ENCODE assay signal across 21 mouse cellular contexts in genomic region chr14:19739416-19740146, GRCm38 (mm10). TPM values are rescaled to one million over a fixed set of nuclear protein-coding genes. Genes with fewer than 3 reads are reported as not detected.
DNase-seq lines count a peak whose midpoint lies in the region; ATAC-seq lines count a peak whose summit lies in the region.
"Had no signal": no experiment of that assay in that cellular context is flagged by ENCODE, and none has a peak within 500 bp of the region (broad histone marks: within the 10 kb centered on the region; RNA-seq: fewer than 3 reads in every experiment).

No protein-coding gene starts in this region.

- H3K36me3 ChIP-seq in forebrain, embryonic 13.5 days (ENCODE audit: poor library complexity, severe bottlenecking), result no peaks in the 10 kb centered on the region
- no peaks in the 10 kb centered on the region for H3K36me3 ChIP-seq in forebrain, embryonic 10.5 days (replicated peaks)
- H3K36me3 ChIP-seq: embryonic facial prominence, embryonic 10.5 days; hindbrain, embryonic 15.5 days; limb, embryonic 13.5 days; liver, embryonic 12.5 days; lung, embryonic 15.5 days had no signal

- 36% methylated on average over 9 of the region's 9 CpGs for WGBS in forebrain, embryonic 13.5 days
- WGBS in forebrain, embryonic 10.5 days, result 54% methylated on average over 9 of the region's 9 CpGs

- no peak overlapping the region for H3K27ac ChIP-seq in forebrain, embryonic 13.5 days
- no peak overlapping the region for H3K27ac ChIP-seq in forebrain, embryonic 10.5 days
- H3K27ac ChIP-seq: embryonic facial prominence, embryonic 10.5 days; hindbrain, embryonic 15.5 days; limb, embryonic 13.5 days; liver, embryonic 12.5 days had no signal

- H3K9ac ChIP-seq in forebrain, embryonic 13.5 days, result no peak overlapping the region
- H3K9ac ChIP-seq: hindbrain, embryonic 15.5 days; limb, embryonic 13.5 days; liver, embryonic 12.5 days; lung, embryonic 15.5 days had no signal

- H3K4me3 ChIP-seq in forebrain, embryonic 13.5 days, result no peak overlapping the region
- no peak overlapping the region for H3K4me3 ChIP-seq in forebrain, embryonic 10.5 days
- H3K4me3 ChIP-seq: embryonic facial prominence, embryonic 10.5 days; hindbrain, embryonic 15.5 days; limb, embryonic 13.5 days; liver, embryonic 12.5 days; lung, embryonic 15.5 days had no signal

- no peaks in the 10 kb centered on the region for H3K9me3 ChIP-seq in forebrain, embryonic 13.5 days (replicated peaks)
- no peaks in the 10 kb centered on the region for H3K9me3 ChIP-seq in forebrain, embryonic 10.5 days
- H3K9me3 ChIP-seq: embryonic facial prominence, embryonic 10.5 days; hindbrain, embryonic 15.5 days; limb, embryonic 13.5 days; liver, embryonic 12.5 days; lung, embryonic 15.5 days had no signal

- intact Hi-C loops in left cerebral cortex, postnatal 36 days (cut with DNase I), result no loop called here

- ATAC-seq in forebrain, embryonic 13.5 days, result peak; percentile 44; the same call in 1 of the 2 replicates
- ATAC-seq: liver, embryonic 12.5 days had no signal

- H3K27me3 ChIP-seq in forebrain, embryonic 13.5 days, result no peaks in the 10 kb centered on the region
- H3K27me3 ChIP-seq in forebrain, embryonic 10.5 days (ENCODE audit: poor library complexity, severe bottlenecking), result no peaks in the 10 kb centered on the region
- H3K27me3 ChIP-seq: hindbrain, embryonic 15.5 days; limb, embryonic 13.5 days; liver, embryonic 12.5 days; lung, embryonic 15.5 days had no signal

- H3K4me1 ChIP-seq in forebrain, embryonic 13.5 days, result peaks cover 24% of the 10 kb centered on the region
- H3K4me1 ChIP-seq in forebrain, embryonic 10.5 days, result peaks cover 36% of the 10 kb centered on the region

- H3K4me2 ChIP-seq in forebrain, embryonic 13.5 days, result no peak overlapping the region
- H3K4me2 ChIP-seq: hindbrain, embryonic 15.5 days; limb, embryonic 13.5 days; liver, embryonic 12.5 days; lung, embryonic 15.5 days had no signal

- DNase-seq in forebrain, embryonic 10.5 days (ENCODE audit: extremely low spot score, low spot score), result no peak
- DNase-seq in kidney, adult 11 months, result peak; percentile 35
- no peak for DNase-seq in kidney, adult 18-20 months
- DNase-seq in kidney, postnatal 10 days, result peak; percentile 38
- DNase-seq in retina, postnatal 1 day, result peak; percentile 58
- no peak for DNase-seq in left cerebral cortex, postnatal 36 days (ENCODE audit: low spot score in 2 of 2)
- no peak for DNase-seq in urinary bladder, postnatal 14 days (ENCODE audit: low spot score)
- DNase-seq: adrenal gland, postnatal 14 days; cerebellum, adult 9-10 months; gastrocnemius, postnatal 36 days; lung, postnatal 36 days; midbrain, embryonic 14.5 days; right cerebral cortex, postnatal 25 days; thymus, postnatal 14 days had no signal

RNA-seq across cellular contexts. Expression of gene Nid2, which starts 11.5 kb away (rescaled TPM):
- 22.7 and 27.1 TPM in 2 replicates for polyA plus RNA-seq in forebrain, embryonic 13.5 days (2015; fragmentation: Nextera tagmentation; extraction: Ambion mirVana)
- 50.2 and 55.6 TPM in 2 replicates for polyA plus RNA-seq in forebrain, embryonic 10.5 days (2016; fragmentation: Nextera tagmentation; extraction: Ambion mirVana)
- 1 to 10 TPM; 1.9 to 2.5 TPM for total RNA-seq in left cerebral cortex, postnatal 36 days (2021)
- total RNA-seq: hematopoietic stem cell, adult 5-6 weeks had no signal

Comparison
In these comparisons a context has a peak if more than half of its experiments do, and no peak if none do; other contexts are left out.
1. DNase-seq: peak in kidney, adult 11 months (single experiment), kidney, postnatal 10 days (single experiment) and retina, postnatal 1 day (single experiment); none in forebrain, embryonic 10.5 days (single experiment), kidney, adult 18-20 months (single experiment), left cerebral cortex, postnatal 36 days (0 of 2) and urinary bladder, postnatal 14 days (single experiment).